Mouse (Mus musculus) thymus, adult 18-20 months (tissue): ENCODE measurements around the gene Npas1.

ENCODE experiments used
- DNase-seq, 2 experiments: peaks; one replicate each; pipeline ENCODE4 v3.0.0; 2022; ENCODE audit warnings: mixed read lengths in 2 of 2

Gene Npas1

GRCm38 (mm10) chr7:16468115-16468514, 9.4 kb downstream of the Npas1 start:
- no peak for DNase-seq

- no peak for DNase-seq
Observed at GRCm38 (mm10) chr7:16466565-16466964, 11.0 kb downstream of the Npas1 start.

- no peak for DNase-seq
Observed at GRCm38 (mm10) chr7:16465568-16465967, 12.0 kb downstream of the Npas1 start.

GRCm38 (mm10) chr7:16465160-16465559, 12.4 kb downstream of the Npas1 start:
- peak in 1 of 2 experiments; percentile 55 for DNase-seq

- DNase-seq: peak; percentile 53 to 63
Observed at GRCm38 (mm10) chr7:16463214-16463613, 14.3 kb downstream of the Npas1 start.

- no peak for DNase-seq
Observed at GRCm38 (mm10) chr7:16461705-16462104, 15.8 kb downstream of the Npas1 start.

- DNase-seq: no peak
Observed at GRCm38 (mm10) chr7:16461151-16461550, 16.4 kb downstream of the Npas1 start.

- DNase-seq: no peak
Observed at GRCm38 (mm10) chr7:16460566-16460965, 17.0 kb downstream of the Npas1 start.

- DNase-seq: no peak
Observed at GRCm38 (mm10) chr7:16456289-16456688, 21.2 kb downstream of the Npas1 start.

GRCm38 (mm10) chr7:16455016-16455415, 22.5 kb downstream of the Npas1 start:
- DNase-seq: no peak

GRCm38 (mm10) chr7:16453118-16453711, 24.3 kb downstream of the Npas1 start:
- peak; percentile 25 to 39 for DNase-seq

- DNase-seq: peak; percentile 87 to 91
Observed at GRCm38 (mm10) chr7:16452587-16453073, 24.9 kb downstream of the Npas1 start, which contains the start of gene Tmem160. Gene Tmem160, plus strand, starts transcription at chr7:16452779.

- no peak for DNase-seq
Observed at GRCm38 (mm10) chr7:16451656-16452055, 25.9 kb downstream of the Npas1 start.

- no peak for DNase-seq
Observed at GRCm38 (mm10) chr7:16441241-16441640, 36.3 kb downstream of the Npas1 start.

- no peak for DNase-seq
Observed at GRCm38 (mm10) chr7:16435088-16435487, 42.4 kb downstream of the Npas1 start.

GRCm38 (mm10) chr7:16433352-16433971, 44.1 kb downstream of the Npas1 start:
- DNase-seq: no peak

GRCm38 (mm10) chr7:16426129-16426729, 51.3 kb downstream of the Npas1 start:
- peak in 1 of 2 experiments; percentile 44 for DNase-seq

- no peak for DNase-seq
Observed at GRCm38 (mm10) chr7:16425721-16426120, 51.8 kb downstream of the Npas1 start.

- DNase-seq: no peak
Observed at GRCm38 (mm10) chr7:16423731-16424130, 53.8 kb downstream of the Npas1 start.

GRCm38 (mm10) chr7:16422222-16422856, 55.2 kb downstream of the Npas1 start:
- no peak for DNase-seq

GRCm38 (mm10) chr7:16420493-16421118, 56.9 kb downstream of the Npas1 start:
- no peak for DNase-seq

GRCm38 (mm10) chr7:16418713-16419112, 58.8 kb downstream of the Npas1 start:
- DNase-seq: no peak
